17 mouse cellular contexts compared by ENCODE assay signal in the genomic region with DNA sequence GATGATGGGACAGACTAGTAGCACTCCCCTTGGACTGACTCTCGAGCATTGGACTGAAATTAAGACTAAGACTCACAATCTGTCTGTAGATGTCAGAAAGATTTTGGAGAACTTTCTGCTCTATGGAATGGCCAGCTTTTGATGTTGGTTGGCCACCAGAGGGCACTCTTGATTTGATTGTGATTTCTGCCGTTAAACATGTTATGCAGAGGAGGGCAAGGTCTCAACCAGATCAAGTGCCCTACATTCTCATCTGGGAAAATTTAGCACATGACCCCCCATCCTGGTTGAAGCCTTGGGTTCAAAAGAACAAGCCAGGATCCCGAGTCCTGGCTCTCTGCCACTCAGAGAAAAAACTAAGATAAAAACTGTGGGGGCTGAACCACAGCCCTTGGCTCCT. TPM values are rescaled to one million over a fixed set of nuclear protein-coding genes. Genes with fewer than 3 reads are reported as not detected.
A peak's percentile ranks its signal among the peaks of the same experiment; 100 is the strongest.
DNase-seq lines count a peak whose midpoint lies in the region; TF ChIP-seq lines count a peak whose summit lies in the region.
"Not testable (repeated sequence)": the region's sequence is repeated elsewhere in the genome, so short reads cannot be mapped to it uniquely, and the experiment has no call there.
"Had no signal": no experiment of that assay in that cellular context is flagged by ENCODE, and none has a peak within 500 bp of the region (broad histone marks: within the 10 kb centered on the region; RNA-seq: fewer than 3 reads in every experiment).

No protein-coding gene starts in this region.

- WGBS in thymus, adult 2 months, result 34% methylated on average over 3 of the region's 3 CpGs

- TF ChIP-seq POLR2A in thymus, adult 2 months (IDR thresholded peaks at IDR 0.05; ENCODE audit: control insufficient read depth, extremely low read depth, insufficient read depth, low read length, poor library complexity), result not testable (repeated sequence)

- not testable (repeated sequence) for H3K27me3 ChIP-seq in thymus, adult 2 months (ENCODE audit: control insufficient read depth, insufficient read depth, low read length)

- H3K36me3 ChIP-seq in thymus, adult 2 months (ENCODE audit: control insufficient read depth, insufficient read depth, low read length), result not testable (repeated sequence)

- H3K4me3 ChIP-seq in thymus, adult 2 months (ENCODE audit: control insufficient read depth, insufficient read depth, low read length), result not testable (repeated sequence)

- H3K27ac ChIP-seq in thymus, adult 2 months (ENCODE audit: control insufficient read depth, insufficient read depth, low read length), result not testable (repeated sequence)

- not testable (repeated sequence) for TF ChIP-seq CTCF in thymus, adult 2 months (IDR thresholded peaks at IDR 0.05; ENCODE audit: borderline replicate concordance, control insufficient read depth, extremely low read depth, insufficient read depth, low read length, poor library complexity)

- peak; percentile 4 for DNase-seq in A20 (ENCODE audit: low read depth, low spot score)
- DNase-seq in adrenal gland, adult 2 months, result peak; percentile 14
- peak; percentile 14 for DNase-seq in cerebellum, adult 9-11 months
- DNase-seq in heart, postnatal 4 days, result peak; percentile 24
- DNase-seq in kidney, postnatal 14 days, result peak; percentile 27
- DNase-seq in left cerebral cortex, adult 18-20 months (ENCODE audit: low spot score in 2 of 2), result peak; percentile 1 to 22
- peak; percentile 21 for DNase-seq in lung, postnatal 36 days
- DNase-seq in thymus, adult 2 months, result peak; percentile 4

- not testable (repeated sequence) for H3K4me1 ChIP-seq in thymus, adult 2 months (replicated peaks; ENCODE audit: control insufficient read depth, insufficient read depth, low read length)

RNA-seq across cellular contexts. Expression of a gene that starts 6.4 kb away (rescaled TPM):
- total RNA-seq in adrenal gland, adult 2 months (2021), result not detected
- not detected in 2 replicates for polyA plus RNA-seq in adrenal gland, adult 2 months (2012; rRNA removed)
- not detected for total RNA-seq in heart, postnatal 4 days (2021)
- total RNA-seq in left cerebral cortex, adult 18-20 months (2021), result not detected
- not detected in 2 replicates for polyA plus RNA-seq in thymus, adult 2 months (2012; rRNA removed)
- total RNA-seq: adrenal gland, postnatal 4 days; heart, postnatal 14 days; layer of hippocampus, postnatal 36 days had no signal
- polyA plus RNA-seq: CD4-positive, CD25-positive, alpha-beta regulatory T cell, adult 4 months; embryonic facial prominence, embryonic 13.5 days; forebrain, embryonic 11.5 days; inflammation-experienced regulatory T-cells, adult 6 months; midbrain, embryonic 12.5 days; spleen, adult 2 months had no signal

RNA-seq across cellular contexts. Expression of a gene that starts 17.6 kb away (rescaled TPM):
- not detected for total RNA-seq in adrenal gland, adult 2 months (2021)
- not detected in 2 replicates for polyA plus RNA-seq in adrenal gland, adult 2 months (2012; rRNA removed)
- not detected for total RNA-seq in heart, postnatal 4 days (2021)
- total RNA-seq in left cerebral cortex, adult 18-20 months (2021), result not detected
- polyA plus RNA-seq in thymus, adult 2 months (2012; rRNA removed), result not detected in 2 replicates
- total RNA-seq: adrenal gland, postnatal 4 days; heart, postnatal 14 days; layer of hippocampus, postnatal 36 days had no signal
- polyA plus RNA-seq: CD4-positive, CD25-positive, alpha-beta regulatory T cell, adult 4 months; embryonic facial prominence, embryonic 13.5 days; forebrain, embryonic 11.5 days; inflammation-experienced regulatory T-cells, adult 6 months; midbrain, embryonic 12.5 days; spleen, adult 2 months had no signal

RNA-seq across cellular contexts. Expression of a gene that starts 33.4 kb away (rescaled TPM):
- total RNA-seq in adrenal gland, adult 2 months (2021), result not detected
- polyA plus RNA-seq in adrenal gland, adult 2 months (2012; rRNA removed), result not detected in 2 replicates
- total RNA-seq in heart, postnatal 4 days (2021), result not detected
- total RNA-seq in left cerebral cortex, adult 18-20 months (2021), result not detected
- not detected in 2 replicates for polyA plus RNA-seq in thymus, adult 2 months (2012; rRNA removed)
- total RNA-seq: adrenal gland, postnatal 4 days; heart, postnatal 14 days; layer of hippocampus, postnatal 36 days had no signal
- polyA plus RNA-seq: CD4-positive, CD25-positive, alpha-beta regulatory T cell, adult 4 months; embryonic facial prominence, embryonic 13.5 days; forebrain, embryonic 11.5 days; inflammation-experienced regulatory T-cells, adult 6 months; midbrain, embryonic 12.5 days; spleen, adult 2 months had no signal

RNA-seq across cellular contexts. Expression of a gene that starts 41.3 kb away (rescaled TPM):
- not detected for total RNA-seq in adrenal gland, adult 2 months (2021)
- not detected in 2 replicates for polyA plus RNA-seq in adrenal gland, adult 2 months (2012; rRNA removed)
- not detected for total RNA-seq in heart, postnatal 4 days (2021)
- not detected for total RNA-seq in left cerebral cortex, adult 18-20 months (2021)
- polyA plus RNA-seq in thymus, adult 2 months (2012; rRNA removed), result not detected in 2 replicates
- total RNA-seq: adrenal gland, postnatal 4 days; heart, postnatal 14 days; layer of hippocampus, postnatal 36 days had no signal
- polyA plus RNA-seq: embryonic facial prominence, embryonic 13.5 days; forebrain, embryonic 11.5 days; inflammation-experienced regulatory T-cells, adult 6 months; midbrain, embryonic 12.5 days; spleen, adult 2 months had no signal
